In the genomic region with DNA sequence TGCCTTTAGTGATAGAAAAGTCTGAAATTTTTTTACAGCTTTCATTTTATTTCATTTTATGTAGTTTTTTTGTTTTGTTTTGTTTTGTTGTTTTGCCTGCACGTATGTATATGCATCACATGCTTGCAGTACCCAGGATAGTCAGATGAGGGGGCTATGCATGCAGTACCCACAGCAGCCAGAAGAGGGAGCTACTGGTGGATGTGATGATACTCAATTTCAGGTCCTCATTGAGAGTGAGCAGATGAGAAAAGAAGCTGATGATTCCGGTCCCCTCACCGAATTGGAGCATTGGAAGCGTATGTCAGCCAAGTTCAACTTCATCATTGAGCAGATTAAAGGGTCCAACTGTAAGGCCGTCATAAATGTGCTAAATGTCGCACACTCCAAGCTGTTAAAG, we compare ENCODE assay signal across 12 mouse cellular contexts. TPM values are rescaled to one million over a fixed set of nuclear protein-coding genes. Genes with fewer than 3 reads are reported as not detected.
DNase-seq lines count a peak whose midpoint lies in the region; ATAC-seq and TF ChIP-seq lines count a peak whose summit lies in the region.
"Had no signal": no experiment of that assay in that cellular context is flagged by ENCODE, and none has a peak within 500 bp of the region (broad histone marks: within the 10 kb centered on the region; RNA-seq: fewer than 3 reads in every experiment).

No protein-coding gene starts in this region.

- no peak overlapping the region for H3K27ac ChIP-seq in kidney, embryonic 15.5 days
- no peak overlapping the region for H3K27ac ChIP-seq in thymus, adult 2 months (ENCODE audit: control insufficient read depth, insufficient read depth, low read length)

- H3K4me2 ChIP-seq in kidney, embryonic 15.5 days: no peak overlapping the region
- H3K4me2 ChIP-seq: heart, embryonic 11.5 days had no signal

- TF ChIP-seq CTCF in thymus, adult 2 months (IDR thresholded peaks at IDR 0.05; ENCODE audit: borderline replicate concordance, control insufficient read depth, extremely low read depth, insufficient read depth, low read length, poor library complexity): no peak

- no peak for TF ChIP-seq POLR2A in thymus, adult 2 months (IDR thresholded peaks at IDR 0.05; ENCODE audit: control insufficient read depth, extremely low read depth, insufficient read depth, low read length, poor library complexity)

- ATAC-seq in kidney, embryonic 15.5 days (replicated peaks; ENCODE audit: low FRiP score): no peak
- ATAC-seq: inflammation-experienced regulatory T-cells, adult 6 months had no signal

- H3K9ac ChIP-seq in kidney, embryonic 15.5 days: no peak overlapping the region

- H3K27me3 ChIP-seq in kidney, embryonic 15.5 days: no peaks in the 10 kb centered on the region
- no peaks in the 10 kb centered on the region for H3K27me3 ChIP-seq in thymus, adult 2 months (ENCODE audit: control insufficient read depth, insufficient read depth, low read length)

- DNase-seq in kidney, postnatal 4 days: peak; percentile 16 to 27
- DNase-seq in thymus, postnatal 14 days: peak; percentile 25
- no peak for DNase-seq in thymus, adult 2 months
- peak; percentile 88 for DNase-seq in R1 (ENCODE audit: low read depth, low spot score)
- DNase-seq in testis, postnatal 14 days (ENCODE audit: low spot score): peak; percentile 51
- DNase-seq in embryo, embryonic 10 days (ENCODE audit: low spot score): no peak
- no peak for DNase-seq in adrenal gland, adult (ENCODE audit: inconsistent age in 2 of 2, low spot score in 1 of 2)
- DNase-seq: adrenal gland, adult 2 months; thymus, postnatal 36 days had no signal

- H3K9me3 ChIP-seq in kidney, embryonic 15.5 days (replicated peaks): peaks cover 9% of the 10 kb centered on the region

- H3K4me1 ChIP-seq in kidney, embryonic 15.5 days: no peaks in the 10 kb centered on the region
- no peaks in the 10 kb centered on the region for H3K4me1 ChIP-seq in thymus, adult 2 months (replicated peaks; ENCODE audit: control insufficient read depth, insufficient read depth, low read length)

- no peak overlapping the region for H3K4me3 ChIP-seq in kidney, embryonic 15.5 days (replicated peaks)
- no peak overlapping the region for H3K4me3 ChIP-seq in thymus, adult 2 months (ENCODE audit: control insufficient read depth, insufficient read depth, low read length)

- no peaks in the 10 kb centered on the region for H3K36me3 ChIP-seq in kidney, embryonic 15.5 days
- H3K36me3 ChIP-seq in thymus, adult 2 months (ENCODE audit: control insufficient read depth, insufficient read depth, low read length): peaks cover 54% of the 10 kb centered on the region

- 92% methylated on average over 6 of the region's 6 CpGs for WGBS in kidney, embryonic 15.5 days
- 99% methylated on average over 6 of the region's 6 CpGs for WGBS in thymus, adult 2 months

RNA-seq across cellular contexts. Expression of gene Glo1, which starts 26.3 kb away (rescaled TPM):
- 221 and 230 TPM in 2 replicates for polyA plus RNA-seq in kidney, embryonic 15.5 days (2015; fragmentation: Nextera tagmentation; extraction: Ambion mirVana)
- polyA plus RNA-seq in thymus, adult 2 months (2012; rRNA removed): 43.5 and 43.6 TPM in 2 replicates

RNA-seq across cellular contexts. Expression of gene Dnah8, which starts 28.9 kb away (rescaled TPM):
- polyA plus RNA-seq in kidney, embryonic 15.5 days (2015; fragmentation: Nextera tagmentation; extraction: Ambion mirVana): 0.91 and 1.3 TPM in 2 replicates
- polyA plus RNA-seq in thymus, adult 2 months (2012; rRNA removed): 51.3 and 58.4 TPM in 2 replicates

Comparison
In these comparisons a context has a peak if more than half of its experiments do, and no peak if none do; other contexts are left out.
1. DNase-seq: peak in kidney, postnatal 4 days (2 of 2), thymus, postnatal 14 days (single experiment), R1 (single experiment) and testis, postnatal 14 days (single experiment); none in thymus, adult 2 months (single experiment), embryo, embryonic 10 days (single experiment) and adrenal gland, adult (0 of 2).
2. RNA of gene Dnah8, which starts 28.9 kb away (polyA plus RNA-seq): 51.3 to 58.4 TPM in thymus, adult 2 months; 0.91 to 1.3 TPM in kidney, embryonic 15.5 days; every median in the first group is over 10 times any median in the second.